Mouse (Mus musculus) yolk sac, embryonic 10.5 days (tissue): ENCODE measurements around the gene Tex264.
"Not testable (repeated sequence)": the region's sequence is repeated elsewhere in the genome, so short reads cannot be mapped to it uniquely, and the experiment has no call there.

ENCODE experiments used
- DNase-seq: peaks from one replicate; pipeline ENCODE4 v3.0.0-alpha.2; 2017; ENCODE audit warnings: low spot score

Tex264 gene

GRCm38 (mm10) chr9:106664433-106664832 is 21.3 kb downstream of the Tex264 start:
- no peak for DNase-seq

GRCm38 (mm10) chr9:106663200-106663599 is 22.5 kb downstream of the Tex264 start:
- no peak for DNase-seq

- DNase-seq = no peak
Measured at GRCm38 (mm10) chr9:106659935-106660334, 25.8 kb downstream of the Tex264 start.

GRCm38 (mm10) chr9:106659441-106659840 is 26.3 kb downstream of the Tex264 start:
- no peak for DNase-seq

GRCm38 (mm10) chr9:106657592-106657991 is 28.1 kb downstream of the Tex264 start:
- DNase-seq = no peak

- no peak for DNase-seq
Measured at GRCm38 (mm10) chr9:106656820-106657219, 28.9 kb downstream of the Tex264 start.

- DNase-seq = peak; percentile 81
Measured at GRCm38 (mm10) chr9:106655884-106656720, 29.6 kb downstream of the Tex264 start, which contains the start of gene Grm2. Grm2 (minus strand) TSS chr9:106656082.

GRCm38 (mm10) chr9:106652720-106653119 is 33.0 kb downstream of the Tex264 start:
- DNase-seq = no peak

- no peak for DNase-seq
Measured at GRCm38 (mm10) chr9:106647226-106647625, 38.5 kb downstream of the Tex264 start.

- no peak for DNase-seq
Measured at GRCm38 (mm10) chr9:106645684-106646271, 39.9 kb downstream of the Tex264 start.

GRCm38 (mm10) chr9:106643787-106644186 is 41.9 kb downstream of the Tex264 start:
- no peak for DNase-seq

- peak; percentile 44 for DNase-seq
Measured at GRCm38 (mm10) chr9:106643128-106643527, 42.6 kb downstream of the Tex264 start.

GRCm38 (mm10) chr9:106641346-106641745 is 44.4 kb downstream of the Tex264 start:
- DNase-seq = no peak

- DNase-seq = no peak
Measured at GRCm38 (mm10) chr9:106638154-106638553, 47.6 kb downstream of the Tex264 start.

GRCm38 (mm10) chr9:106632185-106632584 is 53.5 kb downstream of the Tex264 start:
- no peak for DNase-seq

GRCm38 (mm10) chr9:106627796-106628195 is 57.9 kb downstream of the Tex264 start:
- DNase-seq = not testable (repeated sequence)

GRCm38 (mm10) chr9:106626282-106626681 is 59.4 kb downstream of the Tex264 start, which contains the start of gene Iqcf6:
Iqcf6 (plus strand) TSS chr9:106626582.
- DNase-seq = no peak

GRCm38 (mm10) chr9:106617496-106617895 is 68.2 kb downstream of the Tex264 start:
- no peak for DNase-seq

GRCm38 (mm10) chr9:106616306-106616705 is 69.4 kb downstream of the Tex264 start:
- no peak for DNase-seq

GRCm38 (mm10) chr9:106614616-106615015 is 71.1 kb downstream of the Tex264 start:
- no peak for DNase-seq

- no peak for DNase-seq
Measured at GRCm38 (mm10) chr9:106613951-106614350, 71.8 kb downstream of the Tex264 start.

GRCm38 (mm10) chr9:106610727-106611126 is 75.0 kb downstream of the Tex264 start:
- DNase-seq = no peak
